Mouse (Mus musculus): Measurements from ENCODE around the gene Fam118b.

GRCm38 (mm10) chr9:35210542-35211474, 56.8 kb downstream of the Fam118b start, which contains the start of gene Foxred1:
- TF ChIP-seq ETS1 (conservative IDR thresholded peaks at IDR 0.05; ENCODE audit: low read depth, low read length) (peak; percentile 48; the same call in 1 of the 2 replicates), MAFK (IDR thresholded peaks at IDR 0.05; ENCODE audit: insufficient replicate concordance, low read length) (no peak), RCOR1 (conservative IDR thresholded peaks at IDR 0.05; ENCODE audit: low read depth, low read length) (peak; percentile 54; the same call in 1 of the 2 replicates), POLR2A (IDR thresholded peaks at IDR 0.05; ENCODE audit: low read depth, low read length) (peak; percentile 97), USF1 (IDR thresholded peaks at IDR 0.05; ENCODE audit: low read depth, low read length) (no peak), MEF2A (IDR thresholded peaks at IDR 0.05; ENCODE audit: borderline replicate concordance, low read depth, low read length) (peak; percentile 59; the same call in 1 of the 2 replicates), ZNF384 (IDR thresholded peaks at IDR 0.05; ENCODE audit: low read depth, low read length) (peak; percentile 11; the same call in 1 of the 2 replicates), ZKSCAN1 (IDR thresholded peaks at IDR 0.05; ENCODE audit: borderline replicate concordance, low read depth, low read length) (no peak), CTCF (conservative IDR thresholded peaks at IDR 0.05 in 1 of 2, IDR thresholded peaks at IDR 0.05 in 1 of 2; ENCODE audit: low read depth in 2 of 2, low read length in 2 of 2) (no peak), JUND (conservative IDR thresholded peaks at IDR 0.05; ENCODE audit: low read depth, low read length) (no peak), MXI1 (IDR thresholded peaks at IDR 0.05; ENCODE audit: low read depth, low read length) (peak; percentile 67), ELF1 (IDR thresholded peaks at IDR 0.05; ENCODE audit: low read depth, low read length) (peak; percentile 96), HCFC1 (IDR thresholded peaks at IDR 0.05; ENCODE audit: low read depth, low read length) (peak; percentile 94)

All from CH12.LX (cell line).